Mouse (Mus musculus): ENCODE measurements around the gene Alkbh3.

- TF ChIP-seq CTCF (conservative IDR thresholded peaks at IDR 0.05; ENCODE audit: low read length) (no peak), NANOG (IDR thresholded peaks at IDR 0.05; ENCODE audit: borderline replicate concordance, low read length) (no peak)
These were observed 17.8 kb downstream of the Alkbh3 start for GRCm38 (mm10) chr2:93992810-93993209.

Data from E14TG2a.4 (cell line).